Mouse (Mus musculus) spleen, adult 2 months (tissue): ENCODE results near the gene Actl11. TPM values are rescaled to one million over a fixed set of nuclear protein-coding genes. Genes with fewer than 3 reads are reported as not detected.
A peak's percentile ranks its signal among the peaks of the same experiment; 100 is the strongest.

Experiments
- DNase-seq, 2 experiments: peaks; one replicate each; pipeline versions ENCODE4 v3.0.0 to v3.0.0-alpha.2; 2012 to 2021; ENCODE audit warnings: low spot score in 2 of 2, low read depth in 1 of 2
- H3K27ac ChIP-seq: fragments of 200-500 bp; 2 replicates; pipeline ENCODE4 v1.5.1; 2012; ENCODE audit warnings: low read length, inconsistent platforms; ENCODE audit not compliant: insufficient read depth
- H3K27me3 ChIP-seq: fragments of 200-500 bp; 2 replicates; pipeline ENCODE4 v1.6.1; 2012; ENCODE audit warnings: mild to moderate bottlenecking, moderate library complexity, low read length, inconsistent platforms; ENCODE audit not compliant: control insufficient read depth, insufficient read depth
- H3K36me3 ChIP-seq: fragments of 200-500 bp; 2 replicates; pipeline ENCODE4 v1.6.1; 2012; ENCODE audit warnings: mild to moderate bottlenecking, low read length, inconsistent platforms; ENCODE audit not compliant: control insufficient read depth, insufficient read depth
- H3K4me1 ChIP-seq: fragments of 200-500 bp; 2 replicates; pipeline ENCODE4 v1.6.1; 2011; ENCODE audit warnings: inconsistent platforms; ENCODE audit not compliant: control insufficient read depth, insufficient read depth, insufficient read length
- H3K4me3 ChIP-seq: fragments of 200-500 bp; 2 replicates; pipeline ENCODE4 v1.5.1; 2011; ENCODE audit warnings: mild to moderate bottlenecking, inconsistent platforms; ENCODE audit not compliant: insufficient read depth, insufficient read length; ENCODE audit errors: extremely low read depth
- CTCF ChIP-seq: fragments of 200-500 bp; IDR thresholded peaks from 2 replicates; pipeline ENCODE4 v1.5.1; 2011; ENCODE audit warnings: mild to moderate bottlenecking, inconsistent platforms; ENCODE audit not compliant: insufficient read depth, insufficient read length, insufficient replicate concordance; ENCODE audit errors: extremely low read depth
- POLR2A ChIP-seq: fragments of 200-500 bp; IDR thresholded peaks from 2 replicates; pipeline ENCODE4 v1.6.1; 2011; ENCODE audit warnings: low read depth, low read length, inconsistent platforms
- WGBS: fragments of 180-500 bp; shearing (Covaris S2); methylation state at CpG from one replicate; pipeline ENCODE4 v1.1.7; 2018; 5-methylcytosine and 5-hydroxymethylcytosine counted together
- polyA plus RNA-seq: library from polyadenylated mRNA; depleted of rRNA; stranded (reverse); fragments of >200 nt; gene quantifications from 2 replicates; pipeline ENCODE4 v1.2.3, GENCODE M21; 2012

Gene Actl11
- polyA plus RNA-seq, 1 experiment = not detected

- Histone ChIP-seq H3K27me3 (no peaks in the 10 kb centered on the region), H3K4me3 (no peak overlapping the region), H3K4me1 (no peaks in the 10 kb centered on the region), H3K27ac (no peak overlapping the region), H3K36me3 (0 out of 2 replicates have a peak, but pooled peaks cover 2% of the 10 kb centered on the region)
- TF ChIP-seq POLR2A (no peak), CTCF (no peak)
- no peak for DNase-seq
- 92% methylated on average over 10 of the region's 10 CpGs for WGBS
Observed at GRCm38 (mm10) chr9:107961351-107961762, 33.1 kb downstream of the Actl11 start.

- Histone ChIP-seq H3K36me3 (0 out of 2 replicates have a peak, but pooled peaks cover 2% of the 10 kb centered on the region), H3K4me1 (no peaks in the 10 kb centered on the region)
Observed at GRCm38 (mm10) chr9:107961881-107962280, 33.6 kb downstream of the Actl11 start.

DNA sequence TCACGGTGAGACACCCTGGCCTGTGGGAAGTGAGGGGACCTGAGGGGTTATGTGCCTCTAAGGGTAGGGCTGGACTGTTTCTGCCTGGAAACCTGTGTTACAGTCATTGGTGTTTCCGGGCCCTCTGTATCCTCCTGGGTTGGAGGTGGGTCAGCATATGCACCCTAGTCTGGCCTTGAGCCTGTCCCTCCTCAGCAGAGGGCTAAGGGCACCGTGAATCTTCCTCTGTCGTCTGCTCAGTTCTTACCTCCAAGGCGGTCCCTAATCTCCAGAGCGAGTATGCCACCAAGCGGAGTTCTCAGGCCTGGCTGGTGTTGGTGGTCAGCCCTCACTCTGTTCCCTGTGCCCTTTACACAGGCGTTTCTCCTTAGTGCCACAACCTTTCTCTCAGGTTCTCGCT is 34.6 kb downstream of the Actl11 start:
- no peaks in the 10 kb centered on the region for H3K27me3 ChIP-seq
- DNase-seq = no peak
- TF ChIP-seq POLR2A (no peak), CTCF (no peak)
- no peaks in the 10 kb centered on the region for H3K4me1 ChIP-seq
- no peaks in the 10 kb centered on the region for H3K36me3 ChIP-seq
- no peak overlapping the region for H3K4me3 ChIP-seq
- WGBS = 93% methylated on average over 9 of the region's 9 CpGs
- no peak overlapping the region for H3K27ac ChIP-seq

More at GRCm38 (mm10) chr9:107961881-107962280, 33.6 kb downstream of the Actl11 start:
- Histone ChIP-seq H3K4me3 (no peak overlapping the region), H3K27me3 (no peaks in the 10 kb centered on the region), H3K27ac (no peak overlapping the region)
- no peak for DNase-seq
- WGBS = 64% methylated on average over 5 of the region's 5 CpGs
- TF ChIP-seq CTCF (no peak), POLR2A (no peak)

GRCm38 (mm10) chr9:107963700-107964099 is 35.4 kb downstream of the Actl11 start:
- no peaks in the 10 kb centered on the region for H3K27me3 ChIP-seq
- peak; percentile 55 to 75 for DNase-seq
- no peak overlapping the region for H3K27ac ChIP-seq
- peak; percentile 98 for TF ChIP-seq CTCF
- TF ChIP-seq POLR2A = no peak
- no peaks in the 10 kb centered on the region for H3K36me3 ChIP-seq
- H3K4me1 ChIP-seq = no peaks in the 10 kb centered on the region
- H3K4me3 ChIP-seq = no peak overlapping the region
- 18% methylated on average over 5 of the region's 5 CpGs for WGBS

- no peaks in the 10 kb centered on the region for H3K36me3 ChIP-seq
- TF ChIP-seq POLR2A (no peak), CTCF (no peak)
- H3K27me3 ChIP-seq = no peaks in the 10 kb centered on the region
- no peaks in the 10 kb centered on the region for H3K4me1 ChIP-seq
- H3K27ac ChIP-seq = no peak overlapping the region
- WGBS = 94% methylated on average over 9 of the region's 9 CpGs
- no peak for DNase-seq
- no peak overlapping the region for H3K4me3 ChIP-seq
Observed at GRCm38 (mm10) chr9:107964681-107965080, 36.4 kb downstream of the Actl11 start.

DNA sequence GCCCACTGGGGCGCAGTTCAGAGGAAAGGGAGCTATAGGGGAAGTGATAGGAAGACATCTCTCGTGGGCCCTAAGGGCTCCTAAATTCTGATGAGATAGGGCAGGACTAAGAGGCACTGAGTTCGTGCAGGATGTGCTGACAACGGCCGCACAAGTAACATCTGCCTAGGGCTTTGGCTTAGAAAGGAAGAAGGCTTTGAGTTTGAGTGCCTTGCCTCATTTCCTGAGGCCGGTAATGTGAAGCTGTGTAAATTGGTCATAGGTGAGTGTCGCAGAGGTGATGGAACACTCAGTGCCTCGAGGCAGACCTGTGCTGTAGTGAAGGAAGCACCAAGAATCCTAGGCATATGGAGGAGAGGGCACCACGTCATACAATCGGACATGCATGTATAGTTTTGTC is 38.4 kb downstream of the Actl11 start:
- no peak for DNase-seq
- no peaks in the 10 kb centered on the region for H3K4me1 ChIP-seq
- WGBS = 53% methylated on average over 10 of the region's 10 CpGs
- H3K27me3 ChIP-seq = no peaks in the 10 kb centered on the region
- H3K36me3 ChIP-seq = no peaks in the 10 kb centered on the region
- H3K4me3 ChIP-seq = no peak overlapping the region
- TF ChIP-seq CTCF = no peak
- TF ChIP-seq POLR2A = no peak
- no peak overlapping the region for H3K27ac ChIP-seq

- no peak for DNase-seq
- Histone ChIP-seq H3K27ac (no peak overlapping the region), H3K4me1 (no peaks in the 10 kb centered on the region), H3K36me3 (no peaks in the 10 kb centered on the region), H3K27me3 (no peaks in the 10 kb centered on the region), H3K4me3 (no peak overlapping the region)
- 90% methylated on average over 6 of the region's 6 CpGs for WGBS
- no peak for TF ChIP-seq CTCF
- TF ChIP-seq POLR2A = no peak
Observed at GRCm38 (mm10) chr9:107967437-107967836, 39.2 kb downstream of the Actl11 start.
